Mouse (Mus musculus) skeletal muscle tissue, postnatal 0 days (tissue): ENCODE measurements around the gene Oxnad1. TPM values are rescaled to one million over a fixed set of nuclear protein-coding genes. Genes with fewer than 3 reads are reported as not detected.

Experiments
- polyA plus RNA-seq: library from polyadenylated mRNA; unstranded; fragments of >200 nt; fragmentation: Nextera tagmentation; extraction: Ambion mirVana; gene quantifications from 2 replicates; pipeline ENCODE4 v1.2.1, GENCODE M21; 2015

Gene Oxnad1
- polyA plus RNA-seq = 23.4 and 27.6 TPM in 2 replicates

GRCm38 (mm10) chr14:32084761-32085485 is at the start of gene Oxnad1:
TSS of gene Oxnad1 (plus strand) at chr14:32085374.

GRCm38 (mm10) chr14:32085486-32086201 is 470 bp downstream of the Oxnad1 start, which contains the start of gene Dph3:
TSS of gene Dph3 (minus strand) at chr14:32085729.

DNA sequence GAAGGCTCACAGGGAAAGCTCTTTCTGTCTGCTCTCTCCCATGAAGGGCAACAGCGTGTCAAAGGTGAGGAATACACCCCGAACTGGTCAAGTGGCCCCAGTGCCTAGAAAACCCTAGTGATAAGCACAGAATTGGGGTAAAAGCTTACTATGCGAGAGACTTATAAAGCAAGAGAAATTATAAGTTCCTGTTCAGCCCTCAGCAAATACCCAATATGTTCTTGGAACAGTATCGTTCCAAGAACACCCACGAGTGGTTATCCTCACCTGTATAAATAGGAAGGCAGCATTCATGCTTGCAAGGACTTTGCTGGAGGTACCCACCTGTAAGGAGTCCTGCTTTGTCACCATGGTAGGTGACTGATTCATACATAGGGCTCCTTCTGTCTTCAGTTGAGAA is 56.5 kb downstream of the Oxnad1 start, which contains the start of gene Msmb:
Gene Msmb, plus strand, starts transcription at position 301 of the 400 bp plus-strand sequence.

Other genes with a start within 250 kb of the Oxnad1 start
- 1.6 and 2.1 TPM in 2 replicates for gene Galnt15, start 56.4 kb upstream of the Oxnad1 start, polyA plus RNA-seq
- 88.8 and 92.0 TPM in 2 replicates for gene Dph3, start 355 bp downstream of the Oxnad1 start, polyA plus RNA-seq
- gene Msmb, start 56.6 kb downstream of the Oxnad1 start, polyA plus RNA-seq = not detected in 2 replicates
- 34.0 and 55.2 TPM in 2 replicates for gene Ncoa4, start 74.5 kb downstream of the Oxnad1 start, polyA plus RNA-seq
- gene Timm23, start 116.5 kb downstream of the Oxnad1 start, polyA plus RNA-seq = 398 and 412 TPM in 2 replicates
- gene Parg, start 116.6 kb downstream of the Oxnad1 start, polyA plus RNA-seq = 16.9 and 17.5 TPM in 2 replicates
- 6.4 and 8.5 TPM in 2 replicates for gene Ogdhl, start 236.6 kb downstream of the Oxnad1 start, polyA plus RNA-seq